In the genomic region with DNA sequence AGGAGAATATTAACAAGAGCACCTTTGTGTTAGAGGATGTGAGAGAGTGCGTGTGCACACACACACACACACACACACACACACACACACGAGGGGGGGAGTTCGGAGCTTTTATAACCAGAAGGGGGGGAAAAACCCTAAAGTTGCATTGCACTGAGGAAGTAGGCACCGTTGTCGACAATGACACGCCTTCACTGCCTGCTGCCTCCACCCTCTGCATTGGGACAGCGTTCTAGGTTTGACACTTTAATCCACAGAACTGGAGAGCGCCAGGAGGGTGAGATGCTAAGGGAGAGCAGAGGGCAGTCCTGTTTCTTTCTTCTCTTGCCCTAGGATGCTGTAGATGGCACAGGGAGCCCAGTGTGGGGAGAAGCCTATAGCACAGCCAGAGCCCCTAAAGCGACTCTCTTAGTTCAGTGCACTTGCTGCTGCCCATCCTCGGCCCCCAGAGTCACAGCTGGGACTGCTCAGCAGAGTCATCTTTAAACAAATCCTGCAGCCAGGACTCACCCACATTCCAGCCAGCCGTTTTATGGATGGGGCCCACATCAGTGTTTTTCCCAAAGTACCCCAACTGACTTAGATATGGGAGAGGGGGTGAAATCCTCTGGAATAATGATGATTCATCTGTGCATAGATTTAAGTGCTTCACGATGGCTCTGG, we compare ENCODE assay signal across 9 mouse cellular contexts. TPM values are rescaled to one million over a fixed set of nuclear protein-coding genes. Genes with fewer than 3 reads are reported as not detected.
DNase-seq lines count a peak whose midpoint lies in the region; ATAC-seq and TF ChIP-seq lines count a peak whose summit lies in the region.
"Had no signal": no experiment of that assay in that cellular context is flagged by ENCODE, and none has a peak within 500 bp of the region (broad histone marks: within the 10 kb centered on the region; RNA-seq: fewer than 3 reads in every experiment).

No protein-coding gene starts in this region.

- WGBS in hindbrain, embryonic 10.5 days = 78% methylated on average over 12 of the region's 12 CpGs
- 81% methylated on average over 12 of the region's 12 CpGs for WGBS in hindbrain, embryonic 11.5 days
- 66% methylated on average over 12 of the region's 12 CpGs for WGBS in hindbrain, embryonic 16.5 days
- WGBS in neural tube, embryonic 13.5 days = 50% methylated on average over 12 of the region's 12 CpGs
- 79% methylated on average over 12 of the region's 12 CpGs for WGBS in cerebellum, adult 2 months

- peaks cover 10% of the 10 kb centered on the region for H3K36me3 ChIP-seq in hindbrain, embryonic 10.5 days
- no peaks in the 10 kb centered on the region for H3K36me3 ChIP-seq in hindbrain, embryonic 11.5 days (ENCODE audit: control insufficient read depth, insufficient read depth, low read length)
- H3K36me3 ChIP-seq in hindbrain, embryonic 16.5 days (ENCODE audit: control insufficient read depth, insufficient read depth, low read length) = peaks cover 10% of the 10 kb centered on the region; the same call in 1 of the 2 replicates
- peaks cover 7% of the 10 kb centered on the region; the same call in 1 of the 2 replicates for H3K36me3 ChIP-seq in neural tube, embryonic 13.5 days

- no peak for ATAC-seq in hindbrain, embryonic 11.5 days (ENCODE audit: low FRiP score)
- ATAC-seq in hindbrain, embryonic 16.5 days = no peak
- ATAC-seq in neural tube, embryonic 13.5 days (ENCODE audit: low read depth) = no peak

- no peak overlapping the region for H3K4me2 ChIP-seq in hindbrain, embryonic 11.5 days (replicated peaks; ENCODE audit: low read depth, low read length)
- no peak overlapping the region for H3K4me2 ChIP-seq in hindbrain, embryonic 16.5 days (ENCODE audit: low read length)
- no peak overlapping the region for H3K4me2 ChIP-seq in neural tube, embryonic 13.5 days

- DNase-seq in hindbrain, embryonic 10.5 days (ENCODE audit: low spot score) = no peak
- no peak for DNase-seq in hindbrain, embryonic 11.5 days (ENCODE audit: low spot score)
- DNase-seq in MEL-GATA-1-ER (ENCODE audit: extremely low read depth, low read depth) = peak; percentile 36
- no peak for DNase-seq in cerebellum, adult 2 months
- DNase-seq in testis, postnatal 14 days (ENCODE audit: low spot score) = no peak
- no peak for DNase-seq in gastrocnemius, adult 18-20 months (ENCODE audit: low spot score)

- TF ChIP-seq CTCF in cerebellum, adult 2 months (IDR thresholded peaks at IDR 0.05; ENCODE audit: borderline replicate concordance, insufficient read depth, low read depth, low read length) = no peak

- peaks cover 66% of the 10 kb centered on the region for H3K4me1 ChIP-seq in hindbrain, embryonic 10.5 days (replicated peaks)
- H3K4me1 ChIP-seq in hindbrain, embryonic 11.5 days (replicated peaks; ENCODE audit: control insufficient read depth, insufficient read depth, low read length) = peaks cover 8% of the 10 kb centered on the region
- peaks cover 46% of the 10 kb centered on the region for H3K4me1 ChIP-seq in hindbrain, embryonic 16.5 days (ENCODE audit: control insufficient read depth, insufficient read depth, low read depth, low read length)
- peaks cover 73% of the 10 kb centered on the region for H3K4me1 ChIP-seq in neural tube, embryonic 13.5 days (replicated peaks)
- H3K4me1 ChIP-seq in cerebellum, adult 2 months (ENCODE audit: control insufficient read depth, insufficient read depth, low read length) = peaks cover 5% of the 10 kb centered on the region; the same call in 1 of the 2 replicates

- H3K9ac ChIP-seq in hindbrain, embryonic 11.5 days (ENCODE audit: low read depth, low read length) = no peak overlapping the region
- H3K9ac ChIP-seq in hindbrain, embryonic 16.5 days (ENCODE audit: low read depth, low read length) = no peak overlapping the region
- 0 out of 2 replicates have a peak overlapping the region, but pooled peaks have one; percentile 45 for H3K9ac ChIP-seq in neural tube, embryonic 13.5 days

- no peaks in the 10 kb centered on the region for H3K9me3 ChIP-seq in hindbrain, embryonic 10.5 days
- no peaks in the 10 kb centered on the region for H3K9me3 ChIP-seq in hindbrain, embryonic 11.5 days (ENCODE audit: control insufficient read depth, low read length)
- no peaks in the 10 kb centered on the region for H3K9me3 ChIP-seq in hindbrain, embryonic 16.5 days (ENCODE audit: control insufficient read depth, low read length)
- no peaks in the 10 kb centered on the region for H3K9me3 ChIP-seq in neural tube, embryonic 13.5 days

- peak overlapping the region; percentile 91; the same call in 1 of the 2 replicates for H3K27ac ChIP-seq in hindbrain, embryonic 10.5 days
- H3K27ac ChIP-seq in hindbrain, embryonic 11.5 days (ENCODE audit: low read depth, low read length) = no peak overlapping the region
- peak overlapping the region; percentile 57 for H3K27ac ChIP-seq in hindbrain, embryonic 16.5 days (ENCODE audit: low read depth, low read length)
- peak overlapping the region; percentile 99 for H3K27ac ChIP-seq in neural tube, embryonic 13.5 days (replicated peaks)
- H3K27ac ChIP-seq in cerebellum, adult 2 months (ENCODE audit: insufficient read depth, low read length) = no peak overlapping the region; the same call in 1 of the 2 replicates
- H3K27ac ChIP-seq: macrophage had no signal

- H3K4me3 ChIP-seq in hindbrain, embryonic 10.5 days = no peak overlapping the region
- H3K4me3 ChIP-seq in hindbrain, embryonic 11.5 days (ENCODE audit: low read depth, low read length) = no peak overlapping the region
- no peak overlapping the region for H3K4me3 ChIP-seq in hindbrain, embryonic 16.5 days (ENCODE audit: low read length)
- H3K4me3 ChIP-seq in neural tube, embryonic 13.5 days = no peak overlapping the region
- H3K4me3 ChIP-seq in cerebellum, adult 2 months (replicated peaks; ENCODE audit: insufficient read depth, low read depth, low read length) = no peak overlapping the region

- no peak for TF ChIP-seq POLR2A in cerebellum, adult 2 months (IDR thresholded peaks at IDR 0.05; ENCODE audit: borderline replicate concordance, insufficient read depth, low read length)

- H3K27me3 ChIP-seq in hindbrain, embryonic 10.5 days (ENCODE audit: insufficient read depth, poor library complexity, severe bottlenecking) = no peaks in the 10 kb centered on the region
- H3K27me3 ChIP-seq in hindbrain, embryonic 11.5 days (ENCODE audit: control insufficient read depth, insufficient read depth, low read length) = no peaks in the 10 kb centered on the region
- no peaks in the 10 kb centered on the region for H3K27me3 ChIP-seq in hindbrain, embryonic 16.5 days (replicated peaks; ENCODE audit: control insufficient read depth, insufficient read depth, low read length)
- H3K27me3 ChIP-seq in neural tube, embryonic 13.5 days = no peaks in the 10 kb centered on the region
- H3K27me3 ChIP-seq in cerebellum, adult 2 months (ENCODE audit: control insufficient read depth, insufficient read depth, low read length) = no peaks in the 10 kb centered on the region

RNA-seq across cellular contexts. Expression of gene Hacl1, which starts 23.9 kb away (rescaled TPM):
- polyA plus RNA-seq in hindbrain, embryonic 10.5 days (2016; fragmentation: Nextera tagmentation; extraction: Ambion mirVana) = 8.2 and 8.8 TPM in 2 replicates
- polyA plus RNA-seq in hindbrain, embryonic 11.5 days (2014; fragmentation: Nextera tagmentation; extraction: Ambion mirVana) = 9.4 and 12.3 TPM in 2 replicates
- polyA plus RNA-seq in hindbrain, embryonic 16.5 days (2015; fragmentation: Nextera tagmentation; extraction: Ambion mirVana) = 10.2 and 11.5 TPM in 2 replicates
- polyA plus RNA-seq in neural tube, embryonic 13.5 days (2015; fragmentation: Nextera tagmentation; extraction: Ambion mirVana) = 8.8 and 9.9 TPM in 2 replicates
- 15.9 and 19.8 TPM in 2 replicates for polyA plus RNA-seq in cerebellum, adult 2 months (2012; rRNA removed)
- 10 to 100 TPM; 10.3 to 11.3 TPM for total RNA-seq in gastrocnemius, adult 18-20 months (2021)

RNA-seq across cellular contexts. Expression of gene Btd, which starts 24.2 kb away (rescaled TPM):
- 14.0 and 14.3 TPM in 2 replicates for polyA plus RNA-seq in hindbrain, embryonic 10.5 days (2016; fragmentation: Nextera tagmentation; extraction: Ambion mirVana)
- polyA plus RNA-seq in hindbrain, embryonic 11.5 days (2014; fragmentation: Nextera tagmentation; extraction: Ambion mirVana) = 17.5 and 18.4 TPM in 2 replicates
- polyA plus RNA-seq in hindbrain, embryonic 16.5 days (2015; fragmentation: Nextera tagmentation; extraction: Ambion mirVana) = 20.7 and 22.4 TPM in 2 replicates
- 16.9 and 17.8 TPM in 2 replicates for polyA plus RNA-seq in neural tube, embryonic 13.5 days (2015; fragmentation: Nextera tagmentation; extraction: Ambion mirVana)
- 19.9 and 20.5 TPM in 2 replicates for polyA plus RNA-seq in cerebellum, adult 2 months (2012; rRNA removed)
- 1 to 10 TPM; 3.7 to 4.6 TPM for total RNA-seq in gastrocnemius, adult 18-20 months (2021)

RNA-seq across cellular contexts. Expression of gene Gm49387, which starts 24.4 kb away (rescaled TPM):
- 0.95 TPM in 1 of 2 replicates, not detected in the other for polyA plus RNA-seq in hindbrain, embryonic 10.5 days (2016; fragmentation: Nextera tagmentation; extraction: Ambion mirVana)
- polyA plus RNA-seq in hindbrain, embryonic 11.5 days (2014; fragmentation: Nextera tagmentation; extraction: Ambion mirVana) = 0.42 and 1.1 TPM in 2 replicates
- polyA plus RNA-seq in hindbrain, embryonic 16.5 days (2015; fragmentation: Nextera tagmentation; extraction: Ambion mirVana) = 1.7 and 2.1 TPM in 2 replicates
- 0.73 TPM in 1 of 2 replicates, not detected in the other for polyA plus RNA-seq in neural tube, embryonic 13.5 days (2015; fragmentation: Nextera tagmentation; extraction: Ambion mirVana)
- not detected in 2 replicates for polyA plus RNA-seq in cerebellum, adult 2 months (2012; rRNA removed)
- not detected for total RNA-seq in gastrocnemius, adult 18-20 months (2021)
- polyA plus RNA-seq: macrophage had no signal

Comparison
In these comparisons a context has a peak if more than half of its experiments do, and no peak if none do; other contexts are left out.
1. H3K27ac ChIP-seq: peak in hindbrain, embryonic 10.5 days (single experiment), hindbrain, embryonic 16.5 days (single experiment) and neural tube, embryonic 13.5 days (single experiment); none in hindbrain, embryonic 11.5 days (single experiment) and cerebellum, adult 2 months (single experiment).